Mouse (Mus musculus) neural tube, embryonic 15.5 days (tissue): ENCODE results near the gene Wdfy3. TPM values are rescaled to one million over a fixed set of nuclear protein-coding genes. Genes with fewer than 3 reads are reported as not detected.

Source experiments
- ATAC-seq: fragments of 200-750 bp; cut with Nextera tagmentation; 2 replicates; pipeline ENCODE4 v1.8.0; 2017; ENCODE audit warnings: mild to moderate bottlenecking, moderate TSS enrichment, moderate library complexity; ENCODE audit not compliant: low FRiP score
- H3K27ac ChIP-seq: fragments of 300-500 bp; sonication (generic); replicated peaks from 2 replicates; pipeline ENCODE4 v1.5.1; 2015; ENCODE audit warnings: mild to moderate bottlenecking, inconsistent platforms
- H3K27me3 ChIP-seq: fragments of 300-500 bp; sonication (generic); replicated peaks from 2 replicates; pipeline ENCODE4 v1.6.1; 2015; ENCODE audit warnings: inconsistent platforms
- H3K36me3 ChIP-seq: fragments of 300-500 bp; sonication (generic); 2 replicates; pipeline ENCODE4 v1.6.1; 2015; ENCODE audit warnings: inconsistent platforms
- H3K4me1 ChIP-seq: fragments of 300-500 bp; sonication (generic); 2 replicates; pipeline ENCODE4 v1.6.1; 2015; ENCODE audit warnings: inconsistent platforms
- H3K4me2 ChIP-seq: fragments of 300-500 bp; sonication (generic); 2 replicates; pipeline ENCODE4 v1.6.1; 2015; ENCODE audit warnings: inconsistent platforms, mild to moderate bottlenecking, moderate library complexity
- H3K4me3 ChIP-seq: fragments of 300-500 bp; sonication (generic); replicated peaks from 2 replicates; pipeline ENCODE4 v1.5.1; 2015; ENCODE audit warnings: mild to moderate bottlenecking, inconsistent platforms
- H3K9ac ChIP-seq: fragments of 300-500 bp; sonication (generic); replicated peaks from 2 replicates; pipeline ENCODE4 v1.6.1; 2015; ENCODE audit warnings: mild to moderate bottlenecking, inconsistent platforms
- H3K9me3 ChIP-seq: fragments of 300-500 bp; sonication (generic); replicated peaks from 2 replicates; pipeline ENCODE4 v1.6.1; 2016; ENCODE audit warnings: inconsistent platforms
- WGBS: fragments of 180-500 bp; shearing (Covaris S2); methylation state at CpG from one replicate; pipeline ENCODE4 v1.1.7; 2015; ENCODE audit warnings: mixed read lengths; 5-methylcytosine and 5-hydroxymethylcytosine counted together
- polyA plus RNA-seq: library from polyadenylated mRNA; unstranded; fragments of >200 nt; fragmentation: Nextera tagmentation; extraction: Ambion mirVana; gene quantifications from 2 replicates; pipeline ENCODE4 v1.2.1, GENCODE M21; 2015

The Wdfy3 gene
- polyA plus RNA-seq, 1 experiment from 2014 or later, result 22.9 TPM

- no peaks in the 10 kb centered on the region for H3K9me3 ChIP-seq
- no peaks in the 10 kb centered on the region for H3K36me3 ChIP-seq
- no peak overlapping the region for H3K27ac ChIP-seq
- ATAC-seq, result no peak
- no peaks in the 10 kb centered on the region for H3K27me3 ChIP-seq
- no peaks in the 10 kb centered on the region for H3K4me1 ChIP-seq
- H3K4me3 ChIP-seq, result no peak overlapping the region
- no peak overlapping the region for H3K4me2 ChIP-seq
- no peak overlapping the region for H3K9ac ChIP-seq
Measured at GRCm38 (mm10) chr5:101789770-101790169, 280.0 kb downstream of the Wdfy3 start.

GRCm38 (mm10) chr5:101785921-101786614 lies 283.7 kb downstream of the Wdfy3 start:
- ATAC-seq, result no peak
- H3K4me2 ChIP-seq, result no peak overlapping the region
- no peak overlapping the region for H3K27ac ChIP-seq
- H3K9me3 ChIP-seq, result no peaks in the 10 kb centered on the region
- peaks cover 5% of the 10 kb centered on the region for H3K4me1 ChIP-seq
- no peaks in the 10 kb centered on the region for H3K36me3 ChIP-seq
- H3K9ac ChIP-seq, result no peak overlapping the region
- H3K27me3 ChIP-seq, result no peaks in the 10 kb centered on the region
- WGBS, result 38% methylated on average over 4 of the region's 4 CpGs
- no peak overlapping the region for H3K4me3 ChIP-seq

GRCm38 (mm10) chr5:101784787-101785186 lies 284.9 kb downstream of the Wdfy3 start:
- no peak for ATAC-seq
- 94% methylated on average over 2 of the region's 2 CpGs for WGBS

GRCm38 (mm10) chr5:101784328-101784727 lies 285.4 kb downstream of the Wdfy3 start:
- peaks cover 9% of the 10 kb centered on the region for H3K4me1 ChIP-seq
- H3K4me2 ChIP-seq, result no peak overlapping the region
- H3K27ac ChIP-seq, result no peak overlapping the region
- no peaks in the 10 kb centered on the region for H3K27me3 ChIP-seq
- 88% methylated on average over 3 of the region's 3 CpGs for WGBS
- no peak for ATAC-seq
- no peak overlapping the region for H3K4me3 ChIP-seq
- no peaks in the 10 kb centered on the region for H3K9me3 ChIP-seq
- H3K36me3 ChIP-seq, result no peaks in the 10 kb centered on the region
- H3K9ac ChIP-seq, result no peak overlapping the region

More at GRCm38 (mm10) chr5:101784787-101785186, 284.9 kb downstream of the Wdfy3 start:
- no peaks in the 10 kb centered on the region for H3K27me3 ChIP-seq
- H3K9me3 ChIP-seq, result no peaks in the 10 kb centered on the region
- peaks cover 5% of the 10 kb centered on the region for H3K4me1 ChIP-seq
- H3K36me3 ChIP-seq, result no peaks in the 10 kb centered on the region
- no peak overlapping the region for H3K4me3 ChIP-seq
- no peak overlapping the region for H3K4me2 ChIP-seq
- H3K27ac ChIP-seq, result no peak overlapping the region
- no peak overlapping the region for H3K9ac ChIP-seq
